Comparison of ENCODE assay signal across 15 mouse cellular contexts in the genomic region with DNA sequence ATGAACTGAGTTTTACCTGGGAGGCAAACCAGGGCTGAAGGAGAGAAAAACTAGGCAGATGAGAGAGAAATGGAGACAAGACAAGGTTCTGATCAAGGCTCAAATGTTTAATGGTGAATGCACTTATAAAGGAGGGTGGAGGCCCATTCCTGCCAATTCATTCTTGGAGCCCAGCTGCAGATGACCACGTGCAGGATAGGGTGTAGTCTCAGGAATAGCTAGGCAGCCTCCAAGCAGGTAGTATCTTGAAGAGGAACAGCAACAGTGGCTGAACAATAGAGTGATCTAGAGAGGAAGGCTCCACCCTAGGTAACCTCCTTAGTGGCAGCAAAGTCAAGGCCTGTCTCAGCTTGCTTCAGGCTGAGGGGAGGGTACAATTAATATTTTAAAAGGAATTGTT.
"Had no signal": no experiment of that assay in that cellular context is flagged by ENCODE, and none has a peak within 500 bp of the region (broad histone marks: within the 10 kb centered on the region; RNA-seq: fewer than 3 reads in every experiment).

No protein-coding gene starts in this region.

- H3K9ac ChIP-seq: neural tube, embryonic 13.5 days; neural tube, embryonic 15.5 days; stomach, embryonic 15.5 days had no signal

- H3K9me3 ChIP-seq: neural tube, embryonic 13.5 days; neural tube, embryonic 15.5 days; stomach, embryonic 15.5 days had no signal

- H3K4me3 ChIP-seq: neural tube, embryonic 13.5 days; neural tube, embryonic 15.5 days; stomach, embryonic 15.5 days had no signal

- H3K27me3 ChIP-seq: neural tube, embryonic 13.5 days; neural tube, embryonic 15.5 days; stomach, embryonic 15.5 days had no signal

- H3K4me2 ChIP-seq: neural tube, embryonic 13.5 days; neural tube, embryonic 15.5 days; stomach, embryonic 15.5 days had no signal

- H3K36me3 ChIP-seq: neural tube, embryonic 13.5 days; neural tube, embryonic 15.5 days; stomach, embryonic 15.5 days had no signal

- DNase-seq: retina, postnatal 1 day; right cerebral cortex, adult 18-20 months; right cerebral cortex, postnatal 14 days; right cerebral cortex, postnatal 4 days; spleen, adult 18-20 months; thymus, adult 18-20 months; thymus, adult 2 months; thymus, postnatal 14 days; thymus, postnatal 25 days; thymus, postnatal 36 days; thymus, postnatal 4 days had no signal

- H3K27ac ChIP-seq: neural tube, embryonic 13.5 days; neural tube, embryonic 15.5 days; stomach, embryonic 15.5 days; stomach, postnatal 0 days had no signal

- H3K4me1 ChIP-seq: neural tube, embryonic 13.5 days; neural tube, embryonic 15.5 days; stomach, embryonic 15.5 days had no signal
